Mouse (Mus musculus) neural tube, embryonic 14.5 days (tissue): ENCODE results near the gene Agbl5. TPM values are rescaled to one million over a fixed set of nuclear protein-coding genes. Genes with fewer than 3 reads are reported as not detected.
A peak's percentile ranks its signal among the peaks of the same experiment; 100 is the strongest.

Experiments used
- ATAC-seq: fragments of 200-750 bp; cut with Nextera tagmentation; 2 replicates; pipeline ENCODE4 v1.8.0; 2017; ENCODE audit warnings: low read depth, mild to moderate bottlenecking, moderate TSS enrichment, moderate library complexity
- H3K27ac ChIP-seq: fragments of 300-500 bp; sonication (generic); 2 replicates; pipeline ENCODE4 v1.5.1; 2014; ENCODE audit warnings: low read depth, mild to moderate bottlenecking, control low read depth, low read length, moderate library complexity, mixed read lengths
- H3K27me3 ChIP-seq: fragments of 300-500 bp; sonication (generic); 2 replicates; pipeline ENCODE4 v1.6.1; 2014; ENCODE audit warnings: low read length; ENCODE audit not compliant: control insufficient read depth, insufficient read depth
- H3K36me3 ChIP-seq: fragments of 300-500 bp; sonication (generic); 2 replicates; pipeline ENCODE4 v1.6.1; 2014; ENCODE audit warnings: low read length, mixed read lengths; ENCODE audit not compliant: control insufficient read depth, insufficient read depth
- H3K4me1 ChIP-seq: fragments of 300-500 bp; sonication (generic); 2 replicates; pipeline ENCODE4 v1.6.1; 2014; ENCODE audit warnings: low read length; ENCODE audit not compliant: control insufficient read depth, insufficient read depth
- H3K4me2 ChIP-seq: fragments of 300-500 bp; sonication (generic); 2 replicates; pipeline ENCODE4 v1.6.1; 2014; ENCODE audit warnings: mild to moderate bottlenecking, low read depth, low read length, control low read depth
- H3K4me3 ChIP-seq: fragments of 300-500 bp; sonication (generic); 2 replicates; pipeline ENCODE4 v1.5.1; 2014; ENCODE audit warnings: low read depth, low read length, control low read depth, mixed read lengths
- H3K9ac ChIP-seq: fragments of 300-500 bp; sonication (generic); replicated peaks from 2 replicates; pipeline ENCODE4 v1.6.1; 2014; ENCODE audit warnings: low read depth, mild to moderate bottlenecking, control low read depth, low read length, mixed read lengths
- H3K9me3 ChIP-seq: fragments of 300-500 bp; sonication (generic); 2 replicates; pipeline ENCODE4 v1.6.1; 2016; ENCODE audit warnings: low read length; ENCODE audit not compliant: control insufficient read depth
- WGBS: fragments of 180-500 bp; shearing (Covaris S2); extraction: QIAGEN DNeasy Blood & Tissue Kit; methylation state at CpG from one replicate; pipeline ENCODE4 v1.1.7; 2014; 5-methylcytosine and 5-hydroxymethylcytosine counted together
- polyA plus RNA-seq: library from polyadenylated mRNA; unstranded; fragments of >200 nt; fragmentation: Nextera tagmentation; extraction: Ambion mirVana; gene quantifications from 2 replicates; pipeline ENCODE4 v1.2.1, GENCODE M21; 2014

Agbl5 gene
- polyA plus RNA-seq, 1 experiment from 2014 or later: 27.7 TPM

- Histone ChIP-seq H3K36me3 (no peaks in the 10 kb centered on the region), H3K9ac (no peak overlapping the region), H3K4me2 (peak overlapping the region; percentile 84), H3K4me1 (peaks cover 12% of the 10 kb centered on the region; the same call in 1 of the 2 replicates), H3K27ac (no peak overlapping the region), H3K9me3 (no peaks in the 10 kb centered on the region), H3K27me3 (no peaks in the 10 kb centered on the region), H3K4me3 (no peak overlapping the region)
- 62% methylated on average over 19 of the region's 19 CpGs for WGBS
- ATAC-seq: peak; percentile 6
Measured at GRCm38 (mm10) chr5:30920621-30921020, 32.1 kb downstream of the Agbl5 start.

GRCm38 (mm10) chr5:30921256-30922033, 33.0 kb downstream of the Agbl5 start, which contains the start of gene Khk:
Khk (plus strand) TSS chr5:30921431.
- peak within 1 kb of the TSS; percentile 84 for H3K4me2 ChIP-seq
- H3K4me3 ChIP-seq: peak within 1 kb of the TSS; percentile 47
- 1% methylated on average over 35 of the region's 40 CpGs for WGBS
- no peaks in the 10 kb centered on the region for H3K36me3 ChIP-seq
- H3K27ac ChIP-seq: peak within 1 kb of the TSS; percentile 69
- peaks cover 11% of the 10 kb centered on the region; the same call in 1 of the 2 replicates for H3K4me1 ChIP-seq
- peak; percentile 66 for ATAC-seq
- no peaks in the 10 kb centered on the region for H3K27me3 ChIP-seq
- H3K9me3 ChIP-seq: no peaks in the 10 kb centered on the region
- peak within 1 kb of the TSS; percentile 56 for H3K9ac ChIP-seq

- Histone ChIP-seq H3K4me2 (peak overlapping the region; percentile 84), H3K4me1 (peaks cover 11% of the 10 kb centered on the region; the same call in 1 of the 2 replicates), H3K36me3 (no peaks in the 10 kb centered on the region), H3K9ac (no peak overlapping the region; the same call in 1 of the 2 replicates), H3K27me3 (no peaks in the 10 kb centered on the region), H3K4me3 (no peak overlapping the region), H3K27ac (no peak overlapping the region), H3K9me3 (no peaks in the 10 kb centered on the region)
- no peak for ATAC-seq
- WGBS: 75% methylated on average over 10 of the region's 10 CpGs
Measured at GRCm38 (mm10) chr5:30922581-30923041, 34.1 kb downstream of the Agbl5 start.

DNA sequence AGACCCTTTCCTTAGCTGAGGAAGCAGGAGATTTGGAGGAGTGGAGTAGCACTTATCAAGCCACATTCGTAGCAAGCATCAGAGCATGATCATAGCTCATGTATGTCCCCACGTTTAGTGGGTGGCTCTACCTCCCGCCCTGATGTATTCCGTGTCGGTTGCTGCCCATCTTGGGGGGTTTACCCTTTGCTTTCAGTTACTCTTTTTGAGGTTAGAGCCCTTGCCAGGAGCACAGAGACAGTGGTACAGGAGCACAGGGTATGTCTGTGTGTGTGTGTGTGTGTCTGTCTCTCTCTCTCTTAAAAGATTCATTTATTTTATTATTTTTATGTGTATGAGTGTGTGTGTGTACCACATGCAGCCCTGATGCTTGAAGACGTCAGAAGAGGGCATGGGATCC, 34.6 kb downstream of the Agbl5 start:
- no peaks in the 10 kb centered on the region for H3K9me3 ChIP-seq
- 88% methylated on average over 6 of the region's 6 CpGs for WGBS
- no peaks in the 10 kb centered on the region for H3K27me3 ChIP-seq
- no peak overlapping the region for H3K4me3 ChIP-seq
- no peaks in the 10 kb centered on the region for H3K36me3 ChIP-seq
- H3K27ac ChIP-seq: no peak overlapping the region
- no peak overlapping the region for H3K4me2 ChIP-seq
- no peak for ATAC-seq
- H3K4me1 ChIP-seq: peaks cover 11% of the 10 kb centered on the region; the same call in 1 of the 2 replicates
- H3K9ac ChIP-seq: no peak overlapping the region

GRCm38 (mm10) chr5:30924614-30925013, 36.1 kb downstream of the Agbl5 start:
- H3K4me1 ChIP-seq: peaks cover 11% of the 10 kb centered on the region; the same call in 1 of the 2 replicates
- WGBS: 80% methylated on average over 8 of the region's 8 CpGs
- no peaks in the 10 kb centered on the region for H3K27me3 ChIP-seq
- no peak overlapping the region for H3K9ac ChIP-seq
- no peak for ATAC-seq
- H3K4me3 ChIP-seq: no peak overlapping the region
- H3K27ac ChIP-seq: no peak overlapping the region
- no peak overlapping the region for H3K4me2 ChIP-seq
- H3K36me3 ChIP-seq: no peaks in the 10 kb centered on the region
- no peaks in the 10 kb centered on the region for H3K9me3 ChIP-seq

GRCm38 (mm10) chr5:30925217-30925616, 36.7 kb downstream of the Agbl5 start:
- no peaks in the 10 kb centered on the region for H3K27me3 ChIP-seq
- no peak overlapping the region for H3K4me3 ChIP-seq
- no peaks in the 10 kb centered on the region for H3K36me3 ChIP-seq
- no peak overlapping the region for H3K4me2 ChIP-seq
- H3K9ac ChIP-seq: no peak overlapping the region
- 94% methylated on average over 5 of the region's 5 CpGs for WGBS
- H3K4me1 ChIP-seq: peaks cover 11% of the 10 kb centered on the region; the same call in 1 of the 2 replicates
- no peaks in the 10 kb centered on the region for H3K9me3 ChIP-seq
- H3K27ac ChIP-seq: no peak overlapping the region
- no peak for ATAC-seq

GRCm38 (mm10) chr5:30926073-30926472, 37.6 kb downstream of the Agbl5 start:
- Histone ChIP-seq H3K27me3 (no peaks in the 10 kb centered on the region), H3K9me3 (no peaks in the 10 kb centered on the region), H3K27ac (no peak overlapping the region), H3K4me1 (peaks cover 9% of the 10 kb centered on the region; the same call in 1 of the 2 replicates), H3K9ac (no peak overlapping the region), H3K36me3 (no peaks in the 10 kb centered on the region), H3K4me3 (no peak overlapping the region), H3K4me2 (no peak overlapping the region)
- WGBS: 87% methylated on average over 2 of the region's 2 CpGs
- ATAC-seq: no peak

DNA sequence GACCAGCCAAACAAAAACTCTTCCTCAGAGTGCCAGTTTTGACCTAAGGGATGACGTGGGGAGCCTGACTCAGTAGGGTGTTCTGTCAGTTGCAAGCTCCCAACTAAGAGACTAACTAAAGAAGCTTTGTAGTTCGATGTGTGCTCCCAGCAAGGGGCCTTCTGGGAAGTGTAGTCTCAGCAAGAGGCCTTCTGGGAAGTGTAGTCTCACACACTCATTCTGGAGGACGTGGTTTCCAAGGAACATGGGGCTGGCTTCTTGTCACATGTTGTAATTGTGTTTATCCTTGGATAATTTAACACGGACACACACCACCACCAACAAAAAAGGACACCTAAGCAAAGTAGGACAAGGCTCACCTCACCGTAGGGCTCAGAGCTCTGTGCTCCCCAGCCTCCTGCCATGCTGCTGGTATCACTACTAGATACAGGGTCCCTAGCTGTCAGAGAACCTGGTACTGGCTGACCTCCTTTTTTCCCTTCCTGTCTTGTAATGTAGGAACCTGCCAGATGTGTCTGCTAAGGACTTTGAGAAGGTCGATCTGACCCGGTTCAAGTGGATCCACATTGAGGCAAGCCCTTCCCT, 39.5 kb downstream of the Agbl5 start:
- no peaks in the 10 kb centered on the region for H3K4me1 ChIP-seq
- no peak overlapping the region for H3K9ac ChIP-seq
- H3K36me3 ChIP-seq: no peaks in the 10 kb centered on the region; the same call in 1 of the 2 replicates
- H3K4me3 ChIP-seq: no peak overlapping the region
- H3K27me3 ChIP-seq: no peaks in the 10 kb centered on the region
- H3K4me2 ChIP-seq: peak overlapping the region; percentile 3; the same call in 1 of the 2 replicates
- ATAC-seq: peak; percentile 69; the same call in 1 of the 2 replicates
- no peak overlapping the region for H3K27ac ChIP-seq
- 44% methylated on average over 7 of the region's 7 CpGs for WGBS
- no peaks in the 10 kb centered on the region for H3K9me3 ChIP-seq

GRCm38 (mm10) chr5:30930121-30930520, 41.6 kb downstream of the Agbl5 start:
- Histone ChIP-seq H3K9me3 (no peaks in the 10 kb centered on the region), H3K4me1 (no peaks in the 10 kb centered on the region), H3K9ac (no peak overlapping the region), H3K36me3 (no peaks in the 10 kb centered on the region; the same call in 1 of the 2 replicates), H3K4me2 (no peak overlapping the region), H3K27ac (no peak overlapping the region), H3K4me3 (no peak overlapping the region), H3K27me3 (no peaks in the 10 kb centered on the region)
- 46% methylated on average over 4 of the region's 4 CpGs for WGBS
- ATAC-seq: no peak
